Mouse (Mus musculus): ENCODE data around the gene Fbxo31.

DNA sequence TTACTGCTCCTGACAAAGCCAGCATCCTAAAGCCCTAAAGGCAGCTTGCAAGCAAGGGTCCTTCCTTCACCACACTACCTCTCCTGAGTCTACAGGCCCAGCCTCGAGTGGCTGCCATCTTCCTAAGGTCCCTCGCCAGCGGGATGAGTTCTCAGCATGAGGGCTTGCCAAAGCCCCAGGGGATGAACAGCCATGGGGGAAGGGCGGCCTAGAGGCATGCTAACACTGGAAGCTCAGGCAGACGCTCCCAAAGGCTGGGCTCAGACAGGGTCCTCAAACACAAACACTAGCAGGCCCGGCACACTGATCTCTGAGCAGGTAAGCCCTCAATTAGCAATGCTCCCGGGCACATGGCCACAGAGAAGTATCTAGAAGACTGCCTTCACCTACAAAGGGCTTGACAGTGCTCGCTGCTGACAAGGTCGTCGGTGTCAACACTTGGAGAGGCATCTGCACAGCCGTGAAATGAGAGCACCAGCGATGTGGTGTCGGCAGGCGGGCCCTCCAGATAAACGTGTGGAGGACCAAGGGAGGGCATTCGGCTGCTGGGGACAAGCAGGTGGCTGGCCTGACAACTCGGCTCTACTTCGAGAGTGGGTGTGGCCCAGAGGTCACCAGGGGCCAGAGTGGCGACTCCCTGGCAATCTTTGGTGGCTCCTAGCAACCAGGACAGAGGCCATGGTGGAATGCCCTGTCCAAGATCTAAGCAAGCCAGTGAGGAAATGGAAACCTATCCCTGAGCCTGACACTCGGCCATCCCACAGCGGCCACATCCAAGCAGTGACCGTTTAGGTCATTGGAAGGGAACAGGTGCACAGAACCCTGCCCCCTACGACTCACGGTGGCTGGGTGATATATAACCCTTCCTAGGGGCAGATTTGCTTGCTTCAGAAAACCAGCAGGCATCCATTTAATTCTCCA, 27.3 kb downstream of the Fbxo31 start:
- no peak for TF ChIP-seq CTCF (IDR thresholded peaks at IDR 0.05; ENCODE audit: extremely low read depth, insufficient read depth, low read length)
- no peak for TF ChIP-seq POLR2A (IDR thresholded peaks at IDR 0.05; ENCODE audit: extremely low read depth, insufficient read depth, low read length)
